Mouse (Mus musculus) C2C12 (cell line): ENCODE measurements around the gene 4930539E08Rik.

Experiments used
- CTCF ChIP-seq: IDR thresholded peaks from one replicate; pipeline ENCODE4 v1.5.1; 2011; ENCODE audit not compliant: control insufficient read depth, insufficient read depth, insufficient read length
- USF1 ChIP-seq: IDR thresholded peaks from one replicate; pipeline ENCODE4 v1.6.1; 2011; ENCODE audit warnings: low read depth, mild to moderate bottlenecking, control low read depth, moderate library complexity

DNA sequence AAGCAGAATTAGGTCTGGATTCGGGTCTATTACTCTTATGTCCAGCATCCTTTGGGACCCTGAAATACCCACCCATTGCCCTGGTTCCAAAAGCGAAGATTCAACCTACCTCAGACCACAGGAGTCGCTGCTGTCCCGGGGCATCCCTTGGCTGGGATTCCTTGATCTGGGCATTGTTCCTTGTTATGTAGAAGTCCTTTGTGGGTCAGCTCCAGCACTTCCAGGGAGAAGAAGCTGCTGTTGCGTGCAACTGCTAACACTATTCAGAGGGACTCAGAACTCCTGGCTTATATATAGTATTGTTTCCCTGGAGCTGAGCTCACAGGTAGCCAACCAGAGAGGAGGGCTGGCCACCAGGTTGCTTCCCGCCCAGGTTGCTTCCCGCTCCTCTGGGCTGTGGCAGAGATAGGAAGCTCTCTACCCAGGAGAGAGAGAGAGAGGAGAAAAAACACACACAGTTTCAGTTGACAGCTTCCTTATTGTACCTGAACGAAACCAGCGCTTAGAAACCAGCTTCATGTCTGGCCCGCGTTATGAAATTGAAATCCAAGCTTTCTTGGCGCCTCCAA, at the start of gene 4930539E08Rik:
- TF ChIP-seq CTCF (no peak), USF1 (no peak)
